ENCODE assay signal across 26 mouse cellular contexts in genomic region chr5:32815396-32815795, GRCm38 (mm10). TPM values are rescaled to one million over a fixed set of nuclear protein-coding genes. Genes with fewer than 3 reads are reported as not detected.
DNase-seq lines count a peak whose midpoint lies in the region; TF ChIP-seq lines count a peak whose summit lies in the region.
"Had no signal": no experiment of that assay in that cellular context is flagged by ENCODE, and none has a peak within 500 bp of the region (broad histone marks: within the 10 kb centered on the region; RNA-seq: fewer than 3 reads in every experiment).

No protein-coding gene starts in this region.

- no peaks in the 10 kb centered on the region for H3K4me1 ChIP-seq in cerebellum, adult 2 months (ENCODE audit: control insufficient read depth, insufficient read depth, low read length)
- H3K4me1 ChIP-seq: heart, embryonic 12.5 days; heart, embryonic 15.5 days; hindbrain, embryonic 10.5 days; hindbrain, embryonic 13.5 days; intestine, embryonic 15.5 days had no signal

- 16% methylated on average over 4 of the region's 4 CpGs for WGBS in cerebellum, adult 2 months

- H3K27ac ChIP-seq in cerebellum, adult 2 months (ENCODE audit: insufficient read depth, low read length), result no peak overlapping the region
- H3K27ac ChIP-seq: heart, embryonic 15.5 days; hindbrain, embryonic 10.5 days; hindbrain, embryonic 13.5 days; intestine, embryonic 15.5 days had no signal

- DNase-seq in cerebellum, adult 11 months, result peak; percentile 20
- DNase-seq in cerebellum, postnatal 4 days (ENCODE audit: low spot score in 2 of 2), result no peak
- DNase-seq in cerebellum, adult 2 months, result peak; percentile 23 to 70
- peak; percentile 62 for DNase-seq in cerebellum, adult 9-11 months
- DNase-seq in cerebellum, postnatal 25 days, result peak; percentile 35 to 51
- no peak for DNase-seq in right cerebral cortex, postnatal 25 days
- DNase-seq in adrenal gland, adult (ENCODE audit: inconsistent age in 2 of 2, low spot score in 1 of 2), result no peak
- DNase-seq in lung, postnatal 25 days (ENCODE audit: low spot score), result no peak
- DNase-seq: adrenal gland, postnatal 10 days; gastrocnemius, postnatal 25 days; heart, adult 18-20 months; heart, postnatal 10 days; heart, postnatal 36 days; kidney, adult 11 months; kidney, adult 8-10 months had no signal

- TF ChIP-seq POLR2A in cerebellum, adult 2 months (IDR thresholded peaks at IDR 0.05; ENCODE audit: borderline replicate concordance, insufficient read depth, low read length), result no peak

- H3K4me3 ChIP-seq in cerebellum, adult 2 months (replicated peaks; ENCODE audit: insufficient read depth, low read depth, low read length), result no peak overlapping the region
- H3K4me3 ChIP-seq: heart, embryonic 12.5 days; heart, embryonic 15.5 days; hindbrain, embryonic 10.5 days; hindbrain, embryonic 13.5 days; intestine, embryonic 15.5 days had no signal

- H3K27me3 ChIP-seq in cerebellum, adult 2 months (ENCODE audit: control insufficient read depth, insufficient read depth, low read length), result no peaks in the 10 kb centered on the region
- H3K27me3 ChIP-seq: heart, embryonic 12.5 days; heart, embryonic 15.5 days; hindbrain, embryonic 13.5 days; intestine, embryonic 15.5 days had no signal

- TF ChIP-seq CTCF in cerebellum, adult 2 months (IDR thresholded peaks at IDR 0.05; ENCODE audit: borderline replicate concordance, insufficient read depth, low read depth, low read length), result no peak

RNA-seq across cellular contexts. Expression of gene Gm20671, which starts 11.5 kb away (rescaled TPM):
- polyA plus RNA-seq in cerebellum, adult 2 months (2012; rRNA removed), result 1.3 and 1.4 TPM in 2 replicates
- polyA plus RNA-seq: activated CD4-positive, CD25-positive, alpha-beta regulatory T cell, adult 4 months; embryonic facial prominence, embryonic 11.5 days; embryonic facial prominence, embryonic 14.5 days; forebrain, embryonic 11.5 days; forebrain, embryonic 14.5 days; heart, embryonic 12.5 days; heart, embryonic 15.5 days; hindbrain, embryonic 10.5 days; hindbrain, embryonic 13.5 days; hindbrain, embryonic 16.5 days; intestine, embryonic 15.5 days had no signal

RNA-seq across cellular contexts. Expression of gene Pisd, which starts 29.9 kb away (rescaled TPM):
- 60.3 and 62.9 TPM in 2 replicates for polyA plus RNA-seq in cerebellum, adult 2 months (2012; rRNA removed)

RNA-seq across cellular contexts. Expression of gene Prr14l, which starts 38.7 kb away (rescaled TPM):
- polyA plus RNA-seq in cerebellum, adult 2 months (2012; rRNA removed), result 18.4 and 19.0 TPM in 2 replicates

RNA-seq across cellular contexts. Expression of gene Depdc5, which starts 48.1 kb away (rescaled TPM):
- 45.8 and 47.4 TPM in 2 replicates for polyA plus RNA-seq in cerebellum, adult 2 months (2012; rRNA removed)

Comparison
In these comparisons a context has a peak if more than half of its experiments do, and no peak if none do; other contexts are left out.
1. DNase-seq: peak in cerebellum, adult 11 months (single experiment), cerebellum, adult 2 months (2 of 2), cerebellum, adult 9-11 months (single experiment) and cerebellum, postnatal 25 days (2 of 2); none in cerebellum, postnatal 4 days (0 of 2), right cerebral cortex, postnatal 25 days (single experiment), adrenal gland, adult (0 of 2) and lung, postnatal 25 days (single experiment).